Mouse (Mus musculus) bone marrow, adult 2 months (tissue): ENCODE data around the gene Klk8. TPM values are rescaled to one million over a fixed set of nuclear protein-coding genes. Genes with fewer than 3 reads are reported as not detected.

Source experiments
- H3K27ac ChIP-seq: fragments of 200-500 bp; 2 replicates; pipeline ENCODE4 v1.5.1; 2012; ENCODE audit warnings: low read depth, mild to moderate bottlenecking, control low read depth, inconsistent platforms, low read length; ENCODE audit not compliant: control insufficient read depth, poor library complexity, insufficient read depth
- H3K4me1 ChIP-seq: fragments of 200-500 bp; 2 replicates; pipeline ENCODE4 v1.6.1; 2011; ENCODE audit warnings: low read length; ENCODE audit not compliant: control insufficient read depth, insufficient read depth
- H3K4me3 ChIP-seq: fragments of 200-500 bp; replicated peaks from 2 replicates; pipeline ENCODE3; 2011; ENCODE audit warnings: mild to moderate bottlenecking, low read depth, low read length, control low read depth; ENCODE audit not compliant: control insufficient read depth
- CTCF ChIP-seq: fragments of 200-500 bp; IDR thresholded peaks from 2 replicates; pipeline ENCODE4 v1.5.1; 2011; ENCODE audit warnings: low read length, control low read depth; ENCODE audit not compliant: control insufficient read depth, insufficient read depth
- POLR2A ChIP-seq: fragments of 200-500 bp; IDR thresholded peaks from 2 replicates; pipeline ENCODE4 v1.6.1; 2011; ENCODE audit warnings: low read depth, mild to moderate bottlenecking, control low read depth, low read length, borderline replicate concordance; ENCODE audit not compliant: control insufficient read depth
- WGBS: fragments of 180-500 bp; shearing (Covaris S2); methylation state at CpG from one replicate; pipeline ENCODE4 v1.1.7; 2018; 5-methylcytosine and 5-hydroxymethylcytosine counted together
- polyA plus RNA-seq: library from polyadenylated mRNA; stranded (reverse); fragments of >200 nt; gene quantifications from 2 replicates; pipeline ENCODE4 v1.2.4, GENCODE M21; 2011; ENCODE audit warnings: low replicate concordance; ENCODE audit not compliant: missing spikeins, insufficient read depth, insufficient read length

Gene Klk8
- polyA plus RNA-seq, 1 experiment, result 2.3 TPM

GRCm38 (mm10) chr7:43810994-43811393 lies 13.6 kb downstream of the Klk8 start, which contains the start of gene Klk7:
Gene Klk7 (plus strand): TSS chr7:43811294.
- no peak for TF ChIP-seq CTCF
- TF ChIP-seq POLR2A, result no peak
- Histone ChIP-seq H3K4me3 (no peak within 1 kb of the TSS), H3K27ac (no peak within 1 kb of the TSS), H3K4me1 (no peaks in the 10 kb centered on the region)
- 62% methylated on average over 5 of the region's 5 CpGs for WGBS

GRCm38 (mm10) chr7:43815211-43815610 lies 17.8 kb downstream of the Klk8 start:
- H3K27ac ChIP-seq, result no peak overlapping the region
- no peak overlapping the region for H3K4me3 ChIP-seq
- TF ChIP-seq POLR2A, result no peak
- TF ChIP-seq CTCF, result no peak
- 85% methylated on average over 7 of the region's 7 CpGs for WGBS
- no peaks in the 10 kb centered on the region for H3K4me1 ChIP-seq

- TF ChIP-seq CTCF (no peak), POLR2A (no peak)
- H3K4me1 ChIP-seq, result no peaks in the 10 kb centered on the region
- no peak overlapping the region for H3K27ac ChIP-seq
- no peak overlapping the region for H3K4me3 ChIP-seq
Observed at GRCm38 (mm10) chr7:43816746-43817145, 19.4 kb downstream of the Klk8 start.

GRCm38 (mm10) chr7:43821581-43821980 lies 24.2 kb downstream of the Klk8 start:
- no peak overlapping the region for H3K4me3 ChIP-seq
- no peaks in the 10 kb centered on the region for H3K4me1 ChIP-seq
- TF ChIP-seq POLR2A (no peak), CTCF (no peak)
- 79% methylated on average over 7 of the region's 7 CpGs for WGBS
- H3K27ac ChIP-seq, result no peak overlapping the region

GRCm38 (mm10) chr7:43824199-43824598 lies 26.8 kb downstream of the Klk8 start, which contains the start of gene Klk6:
Gene Klk6 (plus strand): TSS chr7:43824499.
- no peaks in the 10 kb centered on the region for H3K4me1 ChIP-seq
- H3K27ac ChIP-seq, result no peak within 1 kb of the TSS
- H3K4me3 ChIP-seq, result no peak within 1 kb of the TSS
- WGBS, result 81% methylated on average over 10 of the region's 10 CpGs
- no peak for TF ChIP-seq POLR2A
- TF ChIP-seq CTCF, result no peak

GRCm38 (mm10) chr7:43826056-43826455 lies 28.7 kb downstream of the Klk8 start:
- Histone ChIP-seq H3K27ac (no peak overlapping the region), H3K4me3 (no peak overlapping the region), H3K4me1 (no peaks in the 10 kb centered on the region)
- WGBS, result 69% methylated on average over 5 of the region's 5 CpGs
- TF ChIP-seq POLR2A, result no peak
- no peak for TF ChIP-seq CTCF

- H3K4me3 ChIP-seq, result no peak overlapping the region
- 74% methylated on average over 4 of the region's 4 CpGs for WGBS
- TF ChIP-seq CTCF (no peak), POLR2A (no peak)
- H3K4me1 ChIP-seq, result no peaks in the 10 kb centered on the region
- no peak overlapping the region for H3K27ac ChIP-seq
Observed at GRCm38 (mm10) chr7:43827706-43828105, 30.3 kb downstream of the Klk8 start.

GRCm38 (mm10) chr7:43829006-43829405 lies 31.6 kb downstream of the Klk8 start:
- 84% methylated on average over 8 of the region's 8 CpGs for WGBS
- TF ChIP-seq CTCF (no peak), POLR2A (no peak)
- Histone ChIP-seq H3K27ac (no peak overlapping the region), H3K4me1 (no peaks in the 10 kb centered on the region), H3K4me3 (no peak overlapping the region)

- Histone ChIP-seq H3K4me1 (no peaks in the 10 kb centered on the region), H3K4me3 (no peak within 1 kb of the TSS), H3K27ac (no peak within 1 kb of the TSS)
- TF ChIP-seq CTCF, result no peak
- TF ChIP-seq POLR2A, result no peak
- 37% methylated on average over 3 of the region's 3 CpGs for WGBS
Observed at GRCm38 (mm10) chr7:43841701-43842100, 44.3 kb downstream of the Klk8 start, which contains the start of gene Klk5. Gene Klk5 (plus strand): TSS chr7:43841971.

- Histone ChIP-seq H3K4me1 (no peaks in the 10 kb centered on the region), H3K27ac (no peak overlapping the region), H3K4me3 (no peak overlapping the region)
- WGBS, result 86% methylated on average over 4 of the region's 4 CpGs
- TF ChIP-seq POLR2A (no peak), CTCF (no peak)
Observed at GRCm38 (mm10) chr7:43843801-43844200, 46.4 kb downstream of the Klk8 start.
